Mouse (Mus musculus) cerebellum, adult 2 months (tissue): Measurements from ENCODE around the gene Itih5. TPM values are rescaled to one million over a fixed set of nuclear protein-coding genes. Genes with fewer than 3 reads are reported as not detected.

Experiments used
- DNase-seq, 2 experiments: peaks; one replicate each; pipeline ENCODE4 v3.0.0; 2021
- H3K27ac ChIP-seq: fragments of 200-500 bp; 2 replicates; pipeline ENCODE4 v1.5.1; 2012; ENCODE audit warnings: low read length, control low read depth, inconsistent platforms; ENCODE audit not compliant: insufficient read depth
- H3K27me3 ChIP-seq: fragments of 200-500 bp; 2 replicates; pipeline ENCODE4 v1.6.1; 2012; ENCODE audit warnings: inconsistent platforms, mild to moderate bottlenecking, low read length, moderate library complexity; ENCODE audit not compliant: control insufficient read depth, insufficient read depth
- H3K4me1 ChIP-seq: fragments of 200-500 bp; 2 replicates; pipeline ENCODE4 v1.6.1; 2011; ENCODE audit warnings: low read length; ENCODE audit not compliant: control insufficient read depth, insufficient read depth
- H3K4me3 ChIP-seq: fragments of 200-500 bp; replicated peaks from 2 replicates; pipeline ENCODE3; 2011; ENCODE audit warnings: mild to moderate bottlenecking, low read depth, low read length, control low read depth; ENCODE audit not compliant: insufficient read depth
- CTCF ChIP-seq: fragments of 200-500 bp; IDR thresholded peaks from 2 replicates; pipeline ENCODE4 v1.5.1; 2011; ENCODE audit warnings: low read depth, mild to moderate bottlenecking, control low read depth, low read length, moderate library complexity, borderline replicate concordance; ENCODE audit not compliant: insufficient read depth
- POLR2A ChIP-seq: fragments of 200-500 bp; IDR thresholded peaks from 2 replicates; pipeline ENCODE4 v1.6.1; 2011; ENCODE audit warnings: low read length, control low read depth, borderline replicate concordance; ENCODE audit not compliant: insufficient read depth
- WGBS: fragments of 180-500 bp; shearing (Covaris S2); methylation state at CpG from one replicate; pipeline ENCODE4 v1.1.7; 2018; 5-methylcytosine and 5-hydroxymethylcytosine counted together
- polyA plus RNA-seq: library from polyadenylated mRNA; depleted of rRNA; stranded (reverse); fragments of >200 nt; gene quantifications from 2 replicates; pipeline ENCODE4 v1.2.3, GENCODE M21; 2012

Itih5 gene
- polyA plus RNA-seq, 1 experiment, result 14.9 TPM

GRCm38 (mm10) chr2:10145514-10145913, 7.9 kb upstream of the Itih5 start:
- H3K4me1 ChIP-seq, result no peaks in the 10 kb centered on the region
- no peak overlapping the region for H3K27ac ChIP-seq
- 86% methylated on average over 6 of the region's 6 CpGs for WGBS
- DNase-seq, result no peak
- H3K27me3 ChIP-seq, result no peaks in the 10 kb centered on the region
- TF ChIP-seq POLR2A (no peak), CTCF (no peak)
- H3K4me3 ChIP-seq, result no peak overlapping the region

- Histone ChIP-seq H3K27me3 (no peaks in the 10 kb centered on the region), H3K4me1 (no peaks in the 10 kb centered on the region), H3K27ac (no peak overlapping the region), H3K4me3 (no peak overlapping the region)
- WGBS, result 17% methylated on average over 8 of the region's 8 CpGs
- TF ChIP-seq CTCF, result no peak
- no peak for DNase-seq
Observed at GRCm38 (mm10) chr2:10147176-10147575, 6.2 kb upstream of the Itih5 start.

GRCm38 (mm10) chr2:10152590-10152989, 781 bp upstream of the Itih5 start:
- 87% methylated on average over 5 of the region's 5 CpGs for WGBS
- TF ChIP-seq POLR2A (no peak), CTCF (no peak)
- no peak overlapping the region for H3K4me3 ChIP-seq
- DNase-seq, result no peak
- H3K27ac ChIP-seq, result no peak overlapping the region
- H3K27me3 ChIP-seq, result no peaks in the 10 kb centered on the region
- H3K4me1 ChIP-seq, result no peaks in the 10 kb centered on the region

GRCm38 (mm10) chr2:10157184-10157583, 3.8 kb downstream of the Itih5 start:
- DNase-seq, result no peak
- TF ChIP-seq POLR2A (no peak), CTCF (no peak)
- Histone ChIP-seq H3K4me1 (no peaks in the 10 kb centered on the region), H3K4me3 (no peak overlapping the region), H3K27me3 (no peaks in the 10 kb centered on the region), H3K27ac (no peak overlapping the region)
- WGBS, result 84% methylated on average over 10 of the region's 10 CpGs

- Histone ChIP-seq H3K4me1 (no peaks in the 10 kb centered on the region; the same call in 1 of the 2 replicates), H3K27me3 (no peaks in the 10 kb centered on the region), H3K27ac (no peak overlapping the region), H3K4me3 (no peak overlapping the region)
- no peak for TF ChIP-seq CTCF
- TF ChIP-seq POLR2A, result no peak
- no peak for DNase-seq
- WGBS, result 94% methylated on average over 4 of the region's 4 CpGs
Observed at GRCm38 (mm10) chr2:10162011-10162410, 8.6 kb downstream of the Itih5 start.

- TF ChIP-seq POLR2A, result no peak
- TF ChIP-seq CTCF, result no peak
- 31% methylated on average over 6 of the region's 6 CpGs for WGBS
Observed at GRCm38 (mm10) chr2:10166635-10167034, 13.3 kb downstream of the Itih5 start.

GRCm38 (mm10) chr2:10167283-10167682, 13.9 kb downstream of the Itih5 start:
- 93% methylated on average over 11 of the region's 11 CpGs for WGBS
- no peak overlapping the region for H3K4me3 ChIP-seq
- no peaks in the 10 kb centered on the region for H3K27me3 ChIP-seq
- DNase-seq, result no peak
- no peaks in the 10 kb centered on the region; the same call in 1 of the 2 replicates for H3K4me1 ChIP-seq
- no peak overlapping the region for H3K27ac ChIP-seq
- no peak for TF ChIP-seq CTCF
- no peak for TF ChIP-seq POLR2A

More at GRCm38 (mm10) chr2:10166635-10167034, 13.3 kb downstream of the Itih5 start:
- H3K27ac ChIP-seq, result no peak overlapping the region
- H3K4me1 ChIP-seq, result no peaks in the 10 kb centered on the region; the same call in 1 of the 2 replicates
- H3K4me3 ChIP-seq, result no peak overlapping the region
- no peak for DNase-seq
- no peaks in the 10 kb centered on the region for H3K27me3 ChIP-seq

GRCm38 (mm10) chr2:10168016-10168415, 14.6 kb downstream of the Itih5 start:
- no peak for DNase-seq
- no peaks in the 10 kb centered on the region; the same call in 1 of the 2 replicates for H3K4me1 ChIP-seq
- TF ChIP-seq POLR2A, result no peak
- WGBS, result 29% methylated on average over 8 of the region's 8 CpGs
- no peak overlapping the region for H3K4me3 ChIP-seq
- no peak overlapping the region for H3K27ac ChIP-seq
- H3K27me3 ChIP-seq, result no peaks in the 10 kb centered on the region
